ENCODE assay signal across 8 mouse cellular contexts in genomic region chr8:71370711-71371235, GRCm38 (mm10). TPM values are rescaled to one million over a fixed set of nuclear protein-coding genes. Genes with fewer than 3 reads are reported as not detected.
A peak's percentile ranks its signal among the peaks of the same experiment; 100 is the strongest.
DNase-seq lines count a peak whose midpoint lies in the region; ATAC-seq and TF ChIP-seq lines count a peak whose summit lies in the region.

No protein-coding gene starts in this region.

- no peak for TF ChIP-seq CTCF in CH12.LX (conservative IDR thresholded peaks at IDR 0.05 in 1 of 2, IDR thresholded peaks at IDR 0.05 in 1 of 2; ENCODE audit: low read depth in 2 of 2, low read length in 2 of 2)
- no peak for TF ChIP-seq CTCF in liver, embryonic 14.5 days (IDR thresholded peaks at IDR 0.05; ENCODE audit: low read depth)

- peak overlapping the region; percentile 70 for H3K4me3 ChIP-seq in heart, embryonic 11.5 days (ENCODE audit: low read depth, low read length)
- H3K4me3 ChIP-seq in CH12.LX (replicated peaks in 1 of 3; ENCODE audit: low read depth in 2 of 3, low read length in 2 of 3, poor library complexity in 1 of 3): peak overlapping the region; percentile 40 to 69 (median 65)
- H3K4me3 ChIP-seq in forebrain, embryonic 11.5 days (ENCODE audit: low read depth, low read length): peak overlapping the region; percentile 71
- H3K4me3 ChIP-seq in liver, embryonic 14.5 days (ENCODE audit: insufficient read depth in 1 of 2, low read depth in 2 of 2, low read length in 2 of 2): peak overlapping the region; percentile 68 to 82

- no peak for DNase-seq in heart, postnatal 14 days
- DNase-seq in CH12.LX (ENCODE audit: extremely low read depth): peak; percentile 68
- DNase-seq in forebrain, embryonic 11.5 days (ENCODE audit: low spot score): no peak
- no peak for DNase-seq in liver, embryonic 14.5 days (ENCODE audit: low read depth in 3 of 3, low spot score in 3 of 3)
- no peak for DNase-seq in adrenal gland, postnatal 25 days
- no peak for DNase-seq in embryo, embryonic 9.5 days (ENCODE audit: extremely low spot score)
- DNase-seq in ovary, adult 18-20 months (ENCODE audit: low spot score): no peak

- H3K9me3 ChIP-seq in heart, embryonic 11.5 days (replicated peaks; ENCODE audit: control insufficient read depth, low read length): no peaks in the 10 kb centered on the region
- peaks cover 5% of the 10 kb centered on the region for H3K9me3 ChIP-seq in CH12.LX (replicated peaks; ENCODE audit: low read length)
- H3K9me3 ChIP-seq in forebrain, embryonic 11.5 days (ENCODE audit: control insufficient read depth, low read length): no peaks in the 10 kb centered on the region
- no peaks in the 10 kb centered on the region for H3K9me3 ChIP-seq in liver, embryonic 14.5 days (ENCODE audit: control insufficient read depth, low read length)

- TF ChIP-seq EP300 in CH12.LX (IDR thresholded peaks at IDR 0.05; ENCODE audit: low read length): no peak
- TF ChIP-seq EP300 in liver, embryonic 14.5 days (IDR thresholded peaks at IDR 0.05; ENCODE audit: low read depth): no peak

- TF ChIP-seq POLR2A in CH12.LX (IDR thresholded peaks at IDR 0.05; ENCODE audit: low read depth, low read length): no peak

- H3K27me3 ChIP-seq in heart, embryonic 11.5 days (ENCODE audit: control insufficient read depth, insufficient read depth, low read length): no peaks in the 10 kb centered on the region
- H3K27me3 ChIP-seq in CH12.LX (replicated peaks): no peaks in the 10 kb centered on the region
- no peaks in the 10 kb centered on the region for H3K27me3 ChIP-seq in forebrain, embryonic 11.5 days (ENCODE audit: control insufficient read depth, insufficient read depth, low read length)
- no peaks in the 10 kb centered on the region; the same call in 1 of the 2 replicates for H3K27me3 ChIP-seq in liver, embryonic 14.5 days (ENCODE audit: control insufficient read depth, insufficient read depth, low read length)

- peak overlapping the region; percentile 59 for H3K4me2 ChIP-seq in heart, embryonic 11.5 days
- peak overlapping the region; percentile 73 for H3K4me2 ChIP-seq in CH12.LX (ENCODE audit: insufficient read depth, low read depth, poor library complexity, severe bottlenecking)
- peak overlapping the region; percentile 42 for H3K4me2 ChIP-seq in forebrain, embryonic 11.5 days (ENCODE audit: low read depth, low read length, severe bottlenecking)
- H3K4me2 ChIP-seq in liver, embryonic 14.5 days (ENCODE audit: low read depth): peak overlapping the region; percentile 76

- 20% methylated on average over 5 of the region's 5 CpGs for WGBS in heart, embryonic 11.5 days (ENCODE audit: insufficient replicate concordance)
- WGBS in forebrain, embryonic 11.5 days: 21% methylated on average over 5 of the region's 5 CpGs
- WGBS in liver, embryonic 14.5 days (ENCODE audit: insufficient replicate concordance): 8% methylated on average over 5 of the region's 5 CpGs

- peak overlapping the region; percentile 58; the same call in 1 of the 2 replicates for H3K9ac ChIP-seq in heart, embryonic 11.5 days (ENCODE audit: low read depth, low read length)
- H3K9ac ChIP-seq in CH12.LX (ENCODE audit: insufficient read depth, low read depth): peak overlapping the region; percentile 58; the same call in 1 of the 2 replicates
- H3K9ac ChIP-seq in forebrain, embryonic 11.5 days (ENCODE audit: low read length): peak overlapping the region; percentile 51
- H3K9ac ChIP-seq in liver, embryonic 14.5 days (replicated peaks): peak overlapping the region; percentile 73

- dilution Hi-C loops in CH12.LX (cut with MboI; ENCODE audit: extremely low pct_ligation_motif_present, extremely low pct_unique_long_range_greater_than_20kb, low sequenced_read_pairs): no loop called here

- H3K4me1 ChIP-seq in heart, embryonic 11.5 days (ENCODE audit: control insufficient read depth, insufficient read depth, low read length): peaks cover 21% of the 10 kb centered on the region
- peaks cover 18 to 54% of the 10 kb centered on the region in 2 experiments for H3K4me1 ChIP-seq in CH12.LX (ENCODE audit: control insufficient read depth in 1 of 2, insufficient read depth in 2 of 2)
- peaks cover 15% of the 10 kb centered on the region for H3K4me1 ChIP-seq in forebrain, embryonic 11.5 days (replicated peaks; ENCODE audit: control insufficient read depth, insufficient read depth, low read length)
- peaks cover 24 to 28% of the 10 kb centered on the region in 2 experiments for H3K4me1 ChIP-seq in liver, embryonic 14.5 days (replicated peaks; ENCODE audit: control insufficient read depth in 2 of 2, insufficient read depth in 2 of 2, low read length in 1 of 2)

- no peaks in the 10 kb centered on the region for H3K79me2 ChIP-seq in CH12.LX (replicated peaks; ENCODE audit: control insufficient read depth, extremely low read depth, insufficient read depth, poor library complexity, severe bottlenecking)

- 0 out of 2 replicates have a peak overlapping the region, but pooled peaks have one; percentile 22 for H3K27ac ChIP-seq in heart, embryonic 11.5 days (ENCODE audit: low read depth, low read length)
- H3K27ac ChIP-seq in CH12.LX (ENCODE audit: insufficient read depth, low read depth): no peak overlapping the region
- no peak overlapping the region; the same call in 1 of the 2 replicates for H3K27ac ChIP-seq in forebrain, embryonic 11.5 days (ENCODE audit: low read depth, low read length)
- peak overlapping the region; percentile 79 for H3K27ac ChIP-seq in liver, embryonic 14.5 days

- intact Hi-C loops in heart, postnatal 14 days (cut with DNase I): loop anchor here (5.0 kb wide), 1 partner anchor 102 kb away; no protein-coding TSS in a partner anchor

- peaks cover 20% of the 10 kb centered on the region for H3K36me3 ChIP-seq in heart, embryonic 11.5 days (ENCODE audit: control insufficient read depth, insufficient read depth, low read length)
- H3K36me3 ChIP-seq in CH12.LX (replicated peaks in 1 of 2; ENCODE audit: control insufficient read depth in 1 of 2, insufficient read depth in 1 of 2, low read length in 1 of 2): peaks cover 26 to 56% of the 10 kb centered on the region in 2 experiments
- no peaks in the 10 kb centered on the region; the same call in 1 of the 2 replicates for H3K36me3 ChIP-seq in forebrain, embryonic 11.5 days (ENCODE audit: control insufficient read depth, insufficient read depth, low read length)
- H3K36me3 ChIP-seq in liver, embryonic 14.5 days (replicated peaks; ENCODE audit: control insufficient read depth, insufficient read depth, low read depth): peaks cover 2% of the 10 kb centered on the region

- in situ Hi-C loops in CH12.LX (cut with MboI; ENCODE audit: low pct_ligation_motif_present, low pct_unique_long_range_greater_than_20kb, low sequenced_read_pairs): loop anchor here (5.0 kb wide), 1 partner anchor 37 kb away; the partner anchor contains the start of gene Ankle1

- TF ChIP-seq RAD21 in CH12.LX (IDR thresholded peaks at IDR 0.05; ENCODE audit: low read depth, low read length): no peak

- no peak for ATAC-seq in heart, embryonic 11.5 days (replicated peaks; ENCODE audit: insufficient number of reproducible peaks, low FRiP score, low TSS enrichment)
- ATAC-seq in forebrain, embryonic 11.5 days (replicated peaks; ENCODE audit: low FRiP score): no peak
- ATAC-seq in liver, embryonic 14.5 days (ENCODE audit: insufficient read depth): no peak

RNA-seq across cellular contexts. Expression of gene Ocel1, which starts 0.3 kb away (rescaled TPM):
- polyA plus RNA-seq in heart, embryonic 11.5 days (2014; fragmentation: Nextera tagmentation; extraction: Ambion mirVana): 2.7 and 2.9 TPM in 2 replicates
- total RNA-seq in heart, postnatal 14 days (2021): 10 to 100 TPM; 10.4 to 10.7 TPM
- 7.1 and 8.9 TPM in 2 replicates for total RNA-seq in CH12.LX (2012; rRNA removed)
- total RNA-seq in CH12.LX (2014; rRNA removed): 4.4 and 4.8 TPM in 2 replicates
- polyA plus RNA-seq in CH12.LX (2012; ENCODE audit: insufficient read length, low read depth): 4.5 and 7.4 TPM in 2 replicates
- 2.9 and 3.3 TPM in 2 replicates for polyA plus RNA-seq in forebrain, embryonic 11.5 days (2014; fragmentation: Nextera tagmentation; extraction: Ambion mirVana)
- polyA plus RNA-seq in liver, embryonic 14.5 days (2012; rRNA removed): 2.8 and 3.1 TPM in 2 replicates
- polyA plus RNA-seq in liver, embryonic 14.5 days (2014; fragmentation: Nextera tagmentation; extraction: Ambion mirVana): 1.9 and 2.8 TPM in 2 replicates
- 18.7 and 20.7 TPM in 2 replicates for total RNA-seq in adrenal gland, postnatal 25 days (2021)

RNA-seq across cellular contexts. Expression of gene Use1, which starts 4.1 kb away (rescaled TPM):
- 73.3 and 80.7 TPM in 2 replicates for polyA plus RNA-seq in heart, embryonic 11.5 days (2014; fragmentation: Nextera tagmentation; extraction: Ambion mirVana)
- 100 to 1,000 TPM in 1 of 2 experiments, 10 to 100 TPM in 1; 96.5 to 108 TPM for total RNA-seq in heart, postnatal 14 days (2021)
- total RNA-seq in CH12.LX (2012; rRNA removed): 118 and 130 TPM in 2 replicates
- total RNA-seq in CH12.LX (2014; rRNA removed): 69.6 and 78.4 TPM in 2 replicates
- polyA plus RNA-seq in CH12.LX (2012; ENCODE audit: insufficient read length, low read depth): 98.7 and 111 TPM in 2 replicates
- 69.3 and 82.5 TPM in 2 replicates for polyA plus RNA-seq in forebrain, embryonic 11.5 days (2014; fragmentation: Nextera tagmentation; extraction: Ambion mirVana)
- 41.9 and 57.2 TPM in 2 replicates for polyA plus RNA-seq in liver, embryonic 14.5 days (2012; rRNA removed)
- polyA plus RNA-seq in liver, embryonic 14.5 days (2014; fragmentation: Nextera tagmentation; extraction: Ambion mirVana): 46.5 and 48.2 TPM in 2 replicates
- total RNA-seq in adrenal gland, postnatal 25 days (2021): 168 and 199 TPM in 2 replicates

RNA-seq across cellular contexts. Expression of gene Nr2f6, which starts 11.0 kb away (rescaled TPM):
- polyA plus RNA-seq in heart, embryonic 11.5 days (2014; fragmentation: Nextera tagmentation; extraction: Ambion mirVana): 45.7 and 47.2 TPM in 2 replicates
- 10 to 100 TPM; 48.5 to 52.3 TPM for total RNA-seq in heart, postnatal 14 days (2021)
- 25.2 and 25.3 TPM in 2 replicates for total RNA-seq in CH12.LX (2012; rRNA removed)
- 11.8 and 13.1 TPM in 2 replicates for total RNA-seq in CH12.LX (2014; rRNA removed)
- polyA plus RNA-seq in CH12.LX (2012; ENCODE audit: insufficient read length, low read depth): 14.2 and 15.6 TPM in 2 replicates
- 49.1 and 51.4 TPM in 2 replicates for polyA plus RNA-seq in forebrain, embryonic 11.5 days (2014; fragmentation: Nextera tagmentation; extraction: Ambion mirVana)
- polyA plus RNA-seq in liver, embryonic 14.5 days (2012; rRNA removed): 20.8 and 23.4 TPM in 2 replicates
- 19.1 and 22.4 TPM in 2 replicates for polyA plus RNA-seq in liver, embryonic 14.5 days (2014; fragmentation: Nextera tagmentation; extraction: Ambion mirVana)
- 64.5 and 75.8 TPM in 2 replicates for total RNA-seq in adrenal gland, postnatal 25 days (2021)

RNA-seq across cellular contexts. Expression of gene Ushbp1, which starts 24.8 kb away (rescaled TPM):
- polyA plus RNA-seq in heart, embryonic 11.5 days (2014; fragmentation: Nextera tagmentation; extraction: Ambion mirVana): 3.0 and 4.3 TPM in 2 replicates
- total RNA-seq in heart, postnatal 14 days (2021): 10 to 100 TPM; 40.5 to 45.1 TPM
- total RNA-seq in CH12.LX (2012; rRNA removed): not detected in 2 replicates
- total RNA-seq in CH12.LX (2014; rRNA removed): not detected in 2 replicates
- not detected in 2 replicates for polyA plus RNA-seq in CH12.LX (2012; ENCODE audit: insufficient read length, low read depth)
- polyA plus RNA-seq in forebrain, embryonic 11.5 days (2014; fragmentation: Nextera tagmentation; extraction: Ambion mirVana): 4.2 and 4.5 TPM in 2 replicates
- 3.1 and 3.5 TPM in 2 replicates for polyA plus RNA-seq in liver, embryonic 14.5 days (2012; rRNA removed)
- 1.5 and 1.9 TPM in 2 replicates for polyA plus RNA-seq in liver, embryonic 14.5 days (2014; fragmentation: Nextera tagmentation; extraction: Ambion mirVana)
- 20.6 and 25.8 TPM in 2 replicates for total RNA-seq in adrenal gland, postnatal 25 days (2021)

RNA-seq across cellular contexts. Expression of gene Babam1, which starts 25.9 kb away (rescaled TPM):
- polyA plus RNA-seq in heart, embryonic 11.5 days (2014; fragmentation: Nextera tagmentation; extraction: Ambion mirVana): 89.6 and 92.1 TPM in 2 replicates
- 10 to 100 TPM; 57.0 to 62.9 TPM for total RNA-seq in heart, postnatal 14 days (2021)
- total RNA-seq in CH12.LX (2012; rRNA removed) (66.0 and 67.3 TPM in 2 replicates), CH12.LX (2014; rRNA removed) (47.6 and 56.7 TPM in 2 replicates)
- polyA plus RNA-seq in CH12.LX (2012; ENCODE audit: insufficient read length, low read depth): 132 and 137 TPM in 2 replicates
- polyA plus RNA-seq in forebrain, embryonic 11.5 days (2014; fragmentation: Nextera tagmentation; extraction: Ambion mirVana): 106 and 119 TPM in 2 replicates
- polyA plus RNA-seq in liver, embryonic 14.5 days (2012; rRNA removed): 53.6 and 61.2 TPM in 2 replicates
- polyA plus RNA-seq in liver, embryonic 14.5 days (2014; fragmentation: Nextera tagmentation; extraction: Ambion mirVana): 50.6 and 52.3 TPM in 2 replicates
- 105 and 116 TPM in 2 replicates for total RNA-seq in adrenal gland, postnatal 25 days (2021)

Comparison
In these comparisons a context has a peak if more than half of its experiments do, and no peak if none do; other contexts are left out.
1. H3K27ac ChIP-seq: peak in heart, embryonic 11.5 days (single experiment) and liver, embryonic 14.5 days (single experiment); none in CH12.LX (single experiment) and forebrain, embryonic 11.5 days (single experiment).
2. Peak in every context shown above with its lines, with median percentiles within 50 percentile points of each other: H3K4me2 ChIP-seq, H3K4me3 ChIP-seq and H3K9ac ChIP-seq.